8 mouse cellular contexts compared by ENCODE assay signal in the genomic region with DNA sequence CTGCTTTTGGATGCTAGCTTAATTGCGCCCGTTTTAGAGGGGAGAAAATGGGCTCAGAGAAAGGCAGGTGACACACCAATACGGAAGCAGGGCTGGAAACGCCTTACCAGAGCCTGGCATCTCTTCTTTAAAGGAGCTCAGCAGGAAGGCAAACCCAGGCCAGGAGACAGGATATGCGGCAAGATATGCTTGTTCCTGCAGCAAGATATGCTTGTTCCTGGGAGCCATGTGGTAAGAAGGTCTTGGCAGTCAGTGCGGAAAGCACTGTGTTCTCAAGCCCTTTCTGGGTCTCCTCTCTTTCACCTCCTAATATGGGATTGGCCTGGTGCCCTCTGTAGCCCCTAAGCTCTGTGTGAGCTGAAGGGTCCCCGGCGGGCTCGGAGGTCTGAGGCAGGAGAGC.
A peak's percentile ranks its signal among the peaks of the same experiment; 100 is the strongest.
DNase-seq lines count a peak whose midpoint lies in the region; ATAC-seq and TF ChIP-seq lines count a peak whose summit lies in the region.

No protein-coding gene starts in this region.

- DNase-seq in heart, adult 2 months = peak in 1 of 2 experiments; percentile 44
- DNase-seq in heart, postnatal 14 days = no peak
- DNase-seq in spleen, adult 2 months (ENCODE audit: low read depth in 1 of 2, low spot score in 2 of 2) = no peak
- no peak for DNase-seq in spleen, adult 18-20 months
- no peak for DNase-seq in layer of hippocampus, adult 18-20 months (ENCODE audit: low spot score in 2 of 2)
- DNase-seq in layer of hippocampus, postnatal 10 days (ENCODE audit: low spot score in 2 of 2) = no peak

- peaks cover 41% of the 10 kb centered on the region for H3K4me1 ChIP-seq in heart, adult 2 months (ENCODE audit: control insufficient read depth, insufficient read depth, low read length)
- H3K4me1 ChIP-seq in spleen, adult 2 months (ENCODE audit: control insufficient read depth, insufficient read depth, insufficient read length) = peaks cover 12% of the 10 kb centered on the region
- peaks cover 70% of the 10 kb centered on the region for H3K4me1 ChIP-seq in heart, embryonic 16.5 days (ENCODE audit: control insufficient read depth, insufficient read depth, low read length)

- no peaks in the 10 kb centered on the region for H3K27me3 ChIP-seq in heart, adult 2 months (ENCODE audit: control insufficient read depth, insufficient read depth, low read length)
- H3K27me3 ChIP-seq in spleen, adult 2 months (ENCODE audit: control insufficient read depth, insufficient read depth, low read length) = no peaks in the 10 kb centered on the region
- H3K27me3 ChIP-seq in heart, embryonic 16.5 days (ENCODE audit: control insufficient read depth, insufficient read depth, low read length) = no peaks in the 10 kb centered on the region

- peaks cover 10% of the 10 kb centered on the region for H3K36me3 ChIP-seq in heart, adult 2 months (ENCODE audit: control insufficient read depth, insufficient read depth, low read length)
- no peaks in the 10 kb centered on the region for H3K36me3 ChIP-seq in spleen, adult 2 months (ENCODE audit: control insufficient read depth, insufficient read depth, low read length)
- no peaks in the 10 kb centered on the region for H3K36me3 ChIP-seq in heart, embryonic 16.5 days (ENCODE audit: control insufficient read depth, insufficient read depth)

- no peak for TF ChIP-seq POLR2A in heart, adult 2 months (IDR thresholded peaks at IDR 0.05; ENCODE audit: insufficient read depth, low read depth, low read length)
- TF ChIP-seq POLR2A in spleen, adult 2 months (IDR thresholded peaks at IDR 0.05; ENCODE audit: low read depth, low read length) = no peak

- peak; percentile 82; the same call in 1 of the 2 replicates for TF ChIP-seq EP300 in heart, adult 2 months (IDR thresholded peaks at IDR 0.05; ENCODE audit: insufficient read depth, low read depth, low read length)

- H3K9ac ChIP-seq in heart, adult 2 months (ENCODE audit: low read depth, low read length) = peak overlapping the region; percentile 34
- H3K9ac ChIP-seq in heart, embryonic 16.5 days (ENCODE audit: low read length) = peak overlapping the region; percentile 50

- H3K4me3 ChIP-seq in heart, adult 2 months = no peak overlapping the region
- H3K4me3 ChIP-seq in spleen, adult 2 months (ENCODE audit: extremely low read depth, insufficient read depth, insufficient read length) = no peak overlapping the region
- no peak overlapping the region for H3K4me3 ChIP-seq in heart, embryonic 16.5 days (ENCODE audit: low read length)

- TF ChIP-seq CTCF in heart, adult 2 months (IDR thresholded peaks at IDR 0.05) = no peak
- no peak for TF ChIP-seq CTCF in spleen, adult 2 months (IDR thresholded peaks at IDR 0.05; ENCODE audit: extremely low read depth, insufficient read depth, insufficient read length, insufficient replicate concordance)

- no peak for ATAC-seq in heart, embryonic 16.5 days (replicated peaks; ENCODE audit: extremely low read depth, insufficient read depth, low FRiP score)
- no peak for ATAC-seq in erythroid progenitor cell, adult 5-6 weeks (replicated peaks; ENCODE audit: low FRiP score, poor library complexity, severe bottlenecking)

- no peaks in the 10 kb centered on the region for H3K9me3 ChIP-seq in heart, embryonic 16.5 days (replicated peaks; ENCODE audit: control insufficient read depth, low read length)

- peak overlapping the region; percentile 32; the same call in 1 of the 2 replicates for H3K4me2 ChIP-seq in heart, embryonic 16.5 days (ENCODE audit: low read depth, low read length)

- H3K27ac ChIP-seq in heart, adult 2 months = peak overlapping the region; percentile 52
- H3K27ac ChIP-seq in spleen, adult 2 months (ENCODE audit: insufficient read depth, low read length) = peak overlapping the region; percentile 5; the same call in 1 of the 2 replicates
- peak overlapping the region; percentile 78 for H3K27ac ChIP-seq in heart, embryonic 16.5 days (ENCODE audit: low read length)

- intact Hi-C loops in heart, adult 2 months (cut with DNase I) = loop anchor here (2.0 kb wide), 1 partner anchor 37 kb away; no protein-coding TSS in a partner anchor
- intact Hi-C loops in heart, postnatal 14 days (cut with DNase I) = loop anchor here (2.0 kb wide), 1 partner anchor 25 kb away; no protein-coding TSS in a partner anchor

- 27% methylated on average over 9 of the region's 9 CpGs for WGBS in heart, adult 2 months
- WGBS in spleen, adult 2 months = 79% methylated on average over 9 of the region's 9 CpGs
- 24% methylated on average over 9 of the region's 9 CpGs for WGBS in heart, embryonic 16.5 days

- no peaks in the 10 kb centered on the region for H3K79me2 ChIP-seq in heart, adult 2 months (replicated peaks; ENCODE audit: control insufficient read depth, insufficient read depth, low read length)

Comparison
In these comparisons a context has a peak if more than half of its experiments do, and no peak if none do; other contexts are left out.
1. H3K27ac ChIP-seq: peak in every context shown above with its lines; median percentile 78 in heart, embryonic 16.5 days; 52 in heart, adult 2 months; 5 in spleen, adult 2 months.